Mouse (Mus musculus) cortical plate, adult 2 months (tissue): ENCODE results near the gene Grhl3.

Experiments used
- CTCF ChIP-seq: fragments of 200-500 bp; IDR thresholded peaks from 2 replicates; pipeline ENCODE4 v1.5.1; 2011; ENCODE audit warnings: mild to moderate bottlenecking, control low read depth, low read length; ENCODE audit not compliant: insufficient read depth; ENCODE audit errors: extremely low read depth
- POLR2A ChIP-seq: fragments of 200-500 bp; IDR thresholded peaks from 2 replicates; pipeline ENCODE4 v1.6.1; 2011; ENCODE audit warnings: mild to moderate bottlenecking, low read length, control low read depth; ENCODE audit not compliant: insufficient read depth; ENCODE audit errors: extremely low read depth

- TF ChIP-seq CTCF (no peak), POLR2A (no peak)
These were observed 48.9 kb upstream of the Grhl3 start for GRCm38 (mm10) chr4:135622290-135622689.
